In the genomic region with DNA sequence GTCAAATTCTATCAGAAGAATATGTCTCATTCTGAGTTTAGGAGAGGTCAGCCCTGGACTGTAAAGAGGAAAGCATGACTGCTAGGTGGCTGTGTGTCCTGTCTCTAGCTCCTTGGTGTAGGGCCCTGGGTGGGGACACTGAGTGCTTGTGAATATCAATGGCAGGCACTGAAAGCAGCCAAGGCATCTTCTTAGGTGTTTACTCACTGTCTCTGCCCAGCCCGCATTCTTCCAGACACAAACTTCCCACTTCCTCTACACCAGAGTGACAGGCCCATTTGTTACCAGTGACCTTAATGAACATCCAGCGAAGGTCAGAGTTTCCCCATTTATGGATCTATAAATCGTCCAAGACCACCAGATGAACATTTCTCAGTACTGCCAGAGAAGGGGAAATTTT, we compare ENCODE assay signal across 12 mouse cellular contexts.
"Had no signal": no experiment of that assay in that cellular context is flagged by ENCODE, and none has a peak within 500 bp of the region (broad histone marks: within the 10 kb centered on the region; RNA-seq: fewer than 3 reads in every experiment).

No protein-coding gene starts in this region.

- H3K4me2 ChIP-seq: liver, embryonic 11.5 days; lung, embryonic 14.5 days; midbrain, embryonic 13.5 days had no signal

- ATAC-seq: midbrain, embryonic 13.5 days had no signal

- H3K4me1 ChIP-seq: megakaryocyte, embryonic 14.5 days; midbrain, embryonic 13.5 days had no signal

- H3K27me3 ChIP-seq: megakaryocyte, embryonic 14.5 days; midbrain, embryonic 13.5 days had no signal

- H3K36me3 ChIP-seq: midbrain, embryonic 13.5 days had no signal

- H3K9ac ChIP-seq: lung, embryonic 14.5 days; midbrain, embryonic 13.5 days had no signal

- H3K9me3 ChIP-seq: megakaryocyte, embryonic 14.5 days; midbrain, embryonic 13.5 days had no signal

- H3K4me3 ChIP-seq: megakaryocyte, embryonic 14.5 days; midbrain, embryonic 13.5 days had no signal

- DNase-seq: kidney, adult 9 months; kidney, postnatal 36 days; layer of hippocampus, adult 9-11 months; lung, embryonic 14.5 days; lung, postnatal 10 days; thymus, adult 18-20 months; thymus, postnatal 14 days had no signal

- H3K27ac ChIP-seq: kidney, postnatal 0 days; macrophage; midbrain, embryonic 13.5 days had no signal
